Mouse (Mus musculus) yolk sac, embryonic 10.5 days (tissue): Measurements from ENCODE around the gene Igfbp7.

ENCODE experiments used
- DNase-seq: peaks from one replicate; pipeline ENCODE4 v3.0.0-alpha.2; 2017; ENCODE audit warnings: low spot score

Gene Igfbp7

DNA sequence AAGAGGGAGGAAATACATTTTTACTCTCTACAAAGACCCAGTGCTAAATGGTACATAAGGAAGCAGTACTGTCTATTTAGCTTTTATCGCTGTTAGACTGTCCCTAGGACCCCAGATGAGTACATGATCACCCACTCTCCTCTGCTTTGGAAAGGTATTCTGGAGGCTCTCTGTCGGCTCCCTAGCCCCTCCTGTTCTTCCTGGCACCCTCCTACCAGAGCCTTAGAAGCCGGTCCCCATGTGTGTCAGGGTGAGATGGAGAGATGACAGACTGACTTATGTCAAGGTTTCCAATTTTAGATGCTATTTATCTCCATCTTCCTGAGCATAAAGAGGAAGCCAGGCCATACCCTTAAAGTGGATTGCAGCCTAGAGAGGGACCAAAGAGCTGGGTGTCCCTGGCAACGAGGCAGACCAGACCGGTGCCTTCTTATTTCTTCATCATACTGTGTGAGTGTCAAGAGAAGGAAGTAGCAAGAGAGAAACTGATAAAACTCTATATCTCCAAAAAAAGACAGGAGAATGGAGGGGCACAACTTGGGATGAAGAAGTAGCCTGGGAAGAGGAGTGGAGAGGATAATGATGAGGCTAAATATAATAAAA is 2.3 kb downstream of the Igfbp7 start:
- DNase-seq: no peak

GRCm38 (mm10) chr5:77404941-77405340 is 2.9 kb downstream of the Igfbp7 start:
- no peak for DNase-seq

DNA sequence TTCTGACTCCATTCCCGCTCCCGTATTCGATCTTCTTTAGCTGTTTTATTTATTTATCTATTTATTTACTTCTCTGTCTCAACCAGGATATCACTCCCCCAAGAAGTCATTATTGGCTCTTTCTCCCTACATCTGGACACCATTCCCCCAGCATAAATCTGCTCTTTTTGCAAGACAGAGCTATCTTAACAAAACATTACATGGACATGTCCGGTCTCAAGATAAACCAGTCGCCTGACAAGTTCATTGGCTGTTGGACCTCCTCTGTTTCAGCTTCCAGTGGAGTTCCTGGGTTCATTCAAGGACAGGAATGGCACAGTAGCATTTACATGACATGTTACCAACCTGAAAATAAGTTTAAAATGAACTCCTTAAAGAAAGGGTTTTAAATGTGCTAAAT is 4.9 kb downstream of the Igfbp7 start:
- DNase-seq: no peak

DNA sequence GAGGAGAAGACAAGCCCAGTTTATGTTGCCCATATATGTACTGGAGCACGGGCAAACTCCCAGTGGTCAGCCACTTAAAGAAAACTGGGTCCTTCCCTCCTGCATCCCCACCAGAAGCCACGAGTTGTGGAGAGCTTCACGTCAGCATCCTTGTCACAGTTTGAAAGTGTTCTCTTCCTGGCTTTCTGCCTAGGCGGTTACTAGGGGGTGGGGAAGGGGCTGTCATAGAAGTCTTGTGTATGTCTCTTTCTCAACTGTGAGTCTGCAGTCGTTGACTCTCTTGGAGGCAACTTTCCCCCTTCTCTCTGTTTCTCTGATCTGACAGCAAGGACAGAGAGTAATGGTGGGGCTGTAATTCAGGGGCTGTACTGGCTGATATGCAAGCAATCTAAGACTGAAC is 5.7 kb downstream of the Igfbp7 start:
- no peak for DNase-seq

DNA sequence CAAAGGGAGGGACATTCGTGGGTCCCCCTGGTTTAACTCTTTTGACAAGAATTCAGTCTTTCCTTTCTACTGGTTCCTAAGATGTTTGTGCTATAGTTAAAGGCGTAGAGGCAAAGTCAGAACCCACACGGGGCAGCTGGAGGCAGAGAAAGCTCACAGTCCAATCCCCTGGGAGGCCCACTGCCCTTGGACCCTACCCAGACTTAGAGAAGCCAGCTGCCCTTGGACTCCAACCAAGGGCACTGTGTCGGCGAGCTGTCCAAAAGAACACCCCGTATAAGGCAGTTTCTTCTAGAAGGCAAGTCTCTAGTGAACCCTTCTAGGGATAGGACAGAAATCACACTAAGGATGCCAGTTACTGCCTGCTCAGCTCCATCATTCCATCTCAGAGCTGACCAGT is 7.0 kb downstream of the Igfbp7 start:
- no peak for DNase-seq

DNA sequence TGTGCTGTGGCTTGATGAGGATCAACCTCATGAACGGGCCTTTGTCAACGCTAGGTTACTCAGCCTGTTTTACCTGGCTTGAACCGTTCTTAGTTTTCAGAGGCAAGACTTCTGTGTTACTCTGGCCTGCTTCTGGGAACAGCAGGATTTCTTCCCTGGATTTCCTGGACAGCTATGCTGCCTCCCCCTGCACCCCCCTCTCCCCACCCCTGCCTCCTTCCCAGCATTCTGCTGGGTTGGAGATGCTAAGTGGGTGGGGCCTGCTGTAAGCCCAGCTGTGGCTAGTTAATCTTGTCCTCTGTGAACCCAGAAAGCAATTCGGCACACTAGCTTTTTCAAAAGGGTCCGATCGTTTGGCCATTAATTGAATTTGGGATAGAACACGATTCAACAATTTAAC is 7.7 kb downstream of the Igfbp7 start:
- DNase-seq: no peak

DNA sequence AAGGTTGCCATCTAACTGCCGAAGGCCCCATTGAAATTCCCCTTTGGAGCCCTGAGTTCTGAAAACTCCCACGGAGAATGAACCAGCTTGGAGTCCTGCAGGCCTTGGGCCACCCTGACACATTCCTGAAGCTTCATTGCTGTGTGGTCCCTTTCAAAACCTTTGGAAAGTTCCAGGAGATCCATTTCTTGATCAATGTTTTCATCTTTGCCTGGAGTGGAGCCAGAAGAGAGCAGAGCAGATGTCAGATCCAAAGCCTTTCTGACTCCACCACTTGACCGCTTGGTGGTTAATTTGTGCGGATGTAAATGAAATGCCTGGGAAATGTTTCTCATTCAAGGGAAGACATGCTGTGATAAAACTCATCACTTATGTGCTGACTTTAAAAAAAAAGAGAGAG is 8.8 kb downstream of the Igfbp7 start:
- no peak for DNase-seq

- no peak for DNase-seq
Observed at GRCm38 (mm10) chr5:77398285-77399057, 9.4 kb downstream of the Igfbp7 start.

- no peak for DNase-seq
Observed at GRCm38 (mm10) chr5:77393990-77394618, 13.7 kb downstream of the Igfbp7 start.

GRCm38 (mm10) chr5:77393094-77393619 is 14.7 kb downstream of the Igfbp7 start:
- DNase-seq: no peak

DNA sequence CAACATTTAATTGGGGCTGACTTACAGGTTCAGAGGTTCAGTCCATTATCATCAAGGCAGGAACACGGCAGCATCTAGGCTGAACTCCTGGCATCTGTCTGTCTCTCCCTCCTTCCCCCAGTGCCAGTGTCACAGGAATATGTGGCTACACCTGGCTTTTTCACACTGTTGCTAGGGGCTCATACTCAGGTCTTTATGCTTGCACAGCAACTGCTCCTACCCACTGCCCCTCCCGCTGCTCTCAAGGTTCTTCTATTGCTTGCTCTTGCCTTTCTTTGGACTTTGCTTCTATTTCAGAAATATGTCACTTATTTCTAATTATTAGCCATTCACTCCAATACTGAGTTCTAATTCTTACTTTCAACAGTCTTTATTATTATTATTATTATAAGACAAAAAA is 17.6 kb downstream of the Igfbp7 start:
- no peak for DNase-seq

DNA sequence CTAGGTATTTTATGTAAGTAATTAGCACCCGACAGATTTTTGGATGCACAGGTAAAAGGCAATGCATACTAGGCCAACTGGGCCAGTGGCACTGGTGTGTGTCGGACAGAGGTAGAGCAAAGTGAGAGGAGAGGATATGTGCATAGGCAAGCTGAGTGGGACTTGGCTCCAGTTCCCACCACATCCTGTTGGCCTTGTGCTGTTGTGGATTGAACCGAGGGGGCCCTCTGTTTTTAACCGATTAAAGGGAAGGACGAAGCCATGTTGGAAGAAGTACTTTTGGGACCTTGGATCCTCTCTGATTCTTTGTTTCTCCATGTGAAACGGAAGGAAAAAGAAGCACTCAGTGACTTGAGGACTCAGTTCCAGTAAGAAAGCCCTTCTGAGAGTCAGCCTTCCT is 19.5 kb downstream of the Igfbp7 start:
- no peak for DNase-seq

DNA sequence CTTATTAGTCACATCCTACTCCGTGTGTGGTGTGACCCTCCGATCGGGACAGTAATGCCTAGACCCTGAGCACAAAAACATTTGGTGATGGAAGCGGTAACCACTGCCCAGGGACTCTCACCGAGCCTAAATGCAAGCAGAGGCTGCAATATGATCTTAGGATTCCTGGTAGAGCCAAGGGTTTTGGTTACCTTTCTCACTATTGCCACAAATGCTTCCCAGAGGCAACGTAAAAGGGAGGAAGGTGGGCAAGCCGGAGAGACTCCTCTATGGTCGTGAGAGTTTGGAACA is 20.5 kb downstream of the Igfbp7 start:
- DNase-seq: no peak

DNA sequence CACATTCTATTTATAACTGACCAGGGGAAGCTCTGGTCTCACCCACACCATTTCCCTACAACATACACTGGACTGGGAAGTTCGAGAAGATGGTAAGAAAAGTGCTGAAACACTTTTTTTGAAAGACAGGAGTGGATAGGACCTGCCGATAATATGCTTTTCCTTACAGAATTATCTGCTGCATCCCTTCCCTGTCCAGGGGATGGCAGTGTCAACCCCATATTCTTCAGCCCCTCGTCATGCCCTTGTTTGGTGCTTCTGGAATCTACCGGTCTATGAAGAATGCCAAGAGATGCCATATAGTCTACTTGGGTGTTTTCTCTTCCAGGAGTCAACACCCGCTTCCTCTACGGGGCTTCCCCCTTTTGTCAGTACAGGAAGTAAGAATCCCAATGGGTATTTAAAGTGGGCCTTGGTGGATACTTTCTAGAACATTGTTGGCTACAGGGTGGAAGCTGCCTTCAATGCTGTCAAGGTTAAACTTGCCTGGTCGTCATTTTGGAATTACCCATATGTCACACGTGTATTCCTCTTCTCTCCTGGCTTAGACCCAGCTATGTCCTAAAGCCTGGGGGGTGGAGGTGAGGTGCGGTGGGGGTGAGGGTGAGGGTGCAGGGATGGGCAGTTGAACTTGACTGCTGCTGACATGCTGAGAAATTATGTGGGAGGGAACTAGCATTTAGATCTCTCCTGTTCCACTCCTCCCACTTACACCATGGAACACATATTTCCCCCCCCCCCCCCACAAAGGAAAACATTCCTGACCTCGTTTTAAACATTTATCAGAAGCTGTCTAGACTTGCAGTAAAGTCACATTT is 21.0 kb downstream of the Igfbp7 start:
- no peak for DNase-seq

GRCm38 (mm10) chr5:77385900-77386595 is 21.8 kb downstream of the Igfbp7 start:
- DNase-seq: no peak

GRCm38 (mm10) chr5:77385221-77385620 is 22.6 kb downstream of the Igfbp7 start:
- no peak for DNase-seq

- peak; percentile 27 for DNase-seq
Observed at GRCm38 (mm10) chr5:77384724-77385123, 23.1 kb downstream of the Igfbp7 start.

GRCm38 (mm10) chr5:77383799-77384554 is 23.9 kb downstream of the Igfbp7 start:
- DNase-seq: peak; percentile 47

- no peak for DNase-seq
Observed at GRCm38 (mm10) chr5:77381686-77382085, 26.2 kb downstream of the Igfbp7 start.

DNA sequence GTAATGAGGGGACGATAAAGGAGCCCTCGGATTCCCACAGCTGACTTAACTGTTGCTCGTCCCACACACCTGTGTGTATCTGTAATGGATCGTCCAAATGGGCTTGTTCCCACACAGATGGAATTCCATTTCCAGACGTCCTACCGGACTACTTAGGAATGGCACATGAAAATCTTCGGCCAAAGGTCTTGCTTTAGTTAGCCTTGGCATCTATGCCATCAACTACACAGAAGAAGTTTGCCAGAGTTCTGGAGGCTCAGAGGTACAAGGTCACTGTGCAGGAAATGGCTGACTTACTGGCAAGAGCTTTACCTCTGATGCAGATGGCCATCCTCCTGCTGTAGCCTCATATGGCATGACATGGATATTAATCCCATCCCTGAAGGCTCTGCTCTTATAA is 26.6 kb downstream of the Igfbp7 start:
- no peak for DNase-seq

DNA sequence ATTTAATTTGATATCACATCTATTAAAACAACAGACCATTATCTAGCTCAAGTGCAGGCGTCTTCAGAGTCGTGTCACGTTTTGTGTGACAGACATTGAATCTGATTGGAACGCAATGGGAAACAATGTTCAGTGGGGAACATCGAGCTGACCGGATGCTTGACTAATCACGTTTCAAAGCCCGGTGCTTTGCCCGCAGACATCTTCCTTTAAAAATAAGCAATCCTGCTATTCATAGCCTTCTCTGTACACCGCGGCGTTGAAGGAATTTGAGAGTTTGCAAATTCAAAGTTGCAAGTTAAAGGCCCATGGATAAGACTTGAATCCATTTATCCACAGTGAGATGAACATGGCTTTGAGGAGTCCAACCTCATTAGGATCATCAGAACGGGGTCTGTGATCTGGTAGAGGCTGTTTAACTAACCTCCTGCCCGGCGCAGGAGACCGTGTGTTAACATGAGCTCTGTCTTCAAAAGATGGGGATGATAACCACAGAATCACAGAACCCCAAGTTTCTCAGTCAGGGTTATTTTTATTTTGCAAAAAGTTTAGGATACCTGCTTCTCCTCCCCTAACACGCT is 27.4 kb downstream of the Igfbp7 start:
- DNase-seq: no peak
